Mouse (Mus musculus): ENCODE measurements around the gene Pknox2. TPM values are rescaled to one million over a fixed set of nuclear protein-coding genes. Genes with fewer than 3 reads are reported as not detected.

Gene Pknox2
- polyA plus RNA-seq, 1 experiment from 2014 or later: 18.4 TPM

DNA sequence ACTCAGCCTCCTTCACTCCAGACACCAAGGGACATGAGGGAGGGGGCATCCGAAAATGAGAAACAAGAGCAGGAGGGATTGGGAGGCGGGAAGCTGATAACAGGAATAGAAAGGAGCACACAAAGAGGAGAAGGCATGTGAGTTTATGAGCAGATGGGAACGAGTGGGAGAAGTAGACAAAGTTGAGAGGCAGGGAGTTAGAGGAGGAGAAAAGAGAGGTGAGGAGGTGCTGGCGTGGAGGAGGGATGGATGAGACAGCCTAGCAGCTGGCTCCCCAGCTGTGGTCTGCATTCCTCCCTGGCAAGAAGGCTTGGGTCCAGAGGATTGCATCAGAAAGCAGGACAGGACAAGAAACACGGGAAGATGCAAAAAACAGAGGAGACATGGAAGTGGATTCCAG is 92.5 kb downstream of the Pknox2 start:
- H3K4me2 ChIP-seq (ENCODE audit: low read length): peak overlapping the region; percentile 50
- no peaks in the 10 kb centered on the region for H3K9me3 ChIP-seq (ENCODE audit: control insufficient read depth, low read length)
- peaks cover 22% of the 10 kb centered on the region for H3K4me1 ChIP-seq (ENCODE audit: control insufficient read depth, insufficient read depth, low read length)
- peak overlapping the region; percentile 71 for H3K27ac ChIP-seq (replicated peaks; ENCODE audit: low read depth, low read length)
- DNase-seq (no peak), ATAC-seq (ENCODE audit: low FRiP score, low TSS enrichment) (no peak)
- no peak overlapping the region for H3K4me3 ChIP-seq (replicated peaks; ENCODE audit: low read depth, low read length)
- no peaks in the 10 kb centered on the region for H3K36me3 ChIP-seq (ENCODE audit: control insufficient read depth, insufficient read depth, low read length)
- no peaks in the 10 kb centered on the region for H3K27me3 ChIP-seq (ENCODE audit: control insufficient read depth, insufficient read depth, low read length)
- 9% methylated on average over 5 of the region's 5 CpGs for WGBS
- peak overlapping the region; percentile 36; the same call in 1 of the 2 replicates for H3K9ac ChIP-seq (replicated peaks; ENCODE audit: low read length)

- no peaks in the 10 kb centered on the region for H3K27me3 ChIP-seq (ENCODE audit: control insufficient read depth, insufficient read depth, low read length)
- 0 out of 2 replicates have a peak overlapping the region, but pooled peaks have one; percentile 3 for H3K4me3 ChIP-seq (replicated peaks; ENCODE audit: low read depth, low read length)
- peak overlapping the region; percentile 50 for H3K4me2 ChIP-seq (ENCODE audit: low read length)
- ATAC-seq (ENCODE audit: low FRiP score, low TSS enrichment) (peak; percentile 76), DNase-seq (peak; percentile 85)
- H3K36me3 ChIP-seq (ENCODE audit: control insufficient read depth, insufficient read depth, low read length): no peaks in the 10 kb centered on the region
- 13% methylated on average over 21 of the region's 21 CpGs for WGBS
- no peaks in the 10 kb centered on the region for H3K9me3 ChIP-seq (ENCODE audit: control insufficient read depth, low read length)
- peak overlapping the region; percentile 36 for H3K9ac ChIP-seq (replicated peaks; ENCODE audit: low read length)
- peak overlapping the region; percentile 71 for H3K27ac ChIP-seq (replicated peaks; ENCODE audit: low read depth, low read length)
- H3K4me1 ChIP-seq (ENCODE audit: control insufficient read depth, insufficient read depth, low read length): peaks cover 22% of the 10 kb centered on the region
These were observed 93.3 kb downstream of the Pknox2 start for GRCm38 (mm10) chr9:37053601-37054512.

- 0 out of 2 replicates have a peak overlapping the region, but pooled peaks have one; percentile 71 for H3K27ac ChIP-seq (replicated peaks; ENCODE audit: low read depth, low read length)
- WGBS: 41% methylated on average over 6 of the region's 6 CpGs
- no peaks in the 10 kb centered on the region for H3K9me3 ChIP-seq (ENCODE audit: control insufficient read depth, low read length)
- no peak overlapping the region for H3K4me3 ChIP-seq (replicated peaks; ENCODE audit: low read depth, low read length)
- H3K4me2 ChIP-seq (ENCODE audit: low read length): no peak overlapping the region
- no peak overlapping the region for H3K9ac ChIP-seq (replicated peaks; ENCODE audit: low read length)
- peaks cover 22% of the 10 kb centered on the region for H3K4me1 ChIP-seq (ENCODE audit: control insufficient read depth, insufficient read depth, low read length)
- H3K36me3 ChIP-seq (ENCODE audit: control insufficient read depth, insufficient read depth, low read length): no peaks in the 10 kb centered on the region
- no peaks in the 10 kb centered on the region for H3K27me3 ChIP-seq (ENCODE audit: control insufficient read depth, insufficient read depth, low read length)
- ATAC-seq (ENCODE audit: low FRiP score, low TSS enrichment): no peak
- no peak for DNase-seq
These were observed 94.2 kb downstream of the Pknox2 start for GRCm38 (mm10) chr9:37053041-37053440.

DNA sequence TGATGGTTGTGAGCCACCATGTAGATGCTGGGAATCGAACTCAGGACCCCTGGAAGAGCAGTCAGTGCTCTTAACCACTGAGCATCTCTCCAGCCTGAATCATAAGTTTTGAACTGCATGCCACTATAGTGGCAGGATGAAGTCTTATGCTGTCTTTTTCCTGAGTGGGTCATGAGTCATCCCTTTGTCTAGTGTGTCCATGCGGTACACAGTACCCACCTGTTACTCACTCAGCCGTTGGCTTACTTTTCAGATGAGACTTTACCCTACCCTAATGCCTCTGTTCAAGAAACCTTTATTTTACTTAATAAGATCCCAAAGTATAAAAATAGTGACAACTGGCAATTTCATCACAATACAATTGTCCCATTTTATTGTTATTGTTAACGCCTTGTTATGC is 95.5 kb downstream of the Pknox2 start:
- ATAC-seq (ENCODE audit: low FRiP score, low TSS enrichment) (no peak), DNase-seq (no peak)
- 97% methylated on average over 4 of the region's 4 CpGs for WGBS
- Histone ChIP-seq H3K4me1 (ENCODE audit: control insufficient read depth, insufficient read depth, low read length) (peaks cover 22% of the 10 kb centered on the region), H3K9me3 (ENCODE audit: control insufficient read depth, low read length) (no peaks in the 10 kb centered on the region), H3K4me2 (ENCODE audit: low read length) (no peak overlapping the region), H3K27ac (replicated peaks; ENCODE audit: low read depth, low read length) (no peak overlapping the region), H3K4me3 (replicated peaks; ENCODE audit: low read depth, low read length) (no peak overlapping the region), H3K36me3 (ENCODE audit: control insufficient read depth, insufficient read depth, low read length) (no peaks in the 10 kb centered on the region), H3K27me3 (ENCODE audit: control insufficient read depth, insufficient read depth, low read length) (no peaks in the 10 kb centered on the region), H3K9ac (replicated peaks; ENCODE audit: low read length) (no peak overlapping the region)

GRCm38 (mm10) chr9:37047490-37047889 is 99.7 kb downstream of the Pknox2 start:
- DNase-seq: no peak
- no peaks in the 10 kb centered on the region for H3K36me3 ChIP-seq (ENCODE audit: control insufficient read depth, insufficient read depth, low read length)
- H3K27me3 ChIP-seq (ENCODE audit: control insufficient read depth, insufficient read depth, low read length): no peaks in the 10 kb centered on the region
- no peak for ATAC-seq (ENCODE audit: low FRiP score, low TSS enrichment)
- 80% methylated on average over 5 of the region's 5 CpGs for WGBS
- no peak overlapping the region for H3K4me3 ChIP-seq (replicated peaks; ENCODE audit: low read depth, low read length)
- H3K9ac ChIP-seq (replicated peaks; ENCODE audit: low read length): no peak overlapping the region
- no peak overlapping the region for H3K4me2 ChIP-seq (ENCODE audit: low read length)
- H3K27ac ChIP-seq (replicated peaks; ENCODE audit: low read depth, low read length): no peak overlapping the region
- no peaks in the 10 kb centered on the region for H3K4me1 ChIP-seq (ENCODE audit: control insufficient read depth, insufficient read depth, low read length)
- H3K9me3 ChIP-seq (ENCODE audit: control insufficient read depth, low read length): no peaks in the 10 kb centered on the region

DNA sequence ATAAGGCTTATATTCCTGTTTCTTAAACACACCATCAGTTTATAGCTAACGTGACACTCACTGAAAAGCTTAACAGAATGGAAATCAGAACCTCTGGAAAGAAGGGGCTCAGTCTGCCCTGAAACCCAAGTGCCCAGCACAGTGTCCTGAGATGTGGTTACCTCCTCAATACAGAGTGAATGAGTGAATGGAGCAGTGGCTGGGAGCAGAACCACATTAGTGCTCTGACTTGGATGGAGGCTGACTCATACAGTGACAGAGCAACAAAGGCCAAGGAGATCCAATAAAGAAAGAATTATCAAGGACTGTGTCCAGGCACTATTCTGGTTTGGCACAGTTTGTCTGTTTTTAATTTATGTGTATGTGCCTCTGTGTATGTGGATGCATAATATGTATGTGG is 101.3 kb downstream of the Pknox2 start:
- no peak overlapping the region for H3K27ac ChIP-seq (replicated peaks; ENCODE audit: low read depth, low read length)
- ATAC-seq (ENCODE audit: low FRiP score, low TSS enrichment) (no peak), DNase-seq (no peak)
- no peak overlapping the region for H3K4me3 ChIP-seq (replicated peaks; ENCODE audit: low read depth, low read length)
- H3K4me1 ChIP-seq (ENCODE audit: control insufficient read depth, insufficient read depth, low read length): no peaks in the 10 kb centered on the region
- H3K27me3 ChIP-seq (ENCODE audit: control insufficient read depth, insufficient read depth, low read length): no peaks in the 10 kb centered on the region
- no peak overlapping the region for H3K9ac ChIP-seq (replicated peaks; ENCODE audit: low read length)
- no peaks in the 10 kb centered on the region for H3K9me3 ChIP-seq (ENCODE audit: control insufficient read depth, low read length)
- H3K4me2 ChIP-seq (ENCODE audit: low read length): no peak overlapping the region
- no peaks in the 10 kb centered on the region for H3K36me3 ChIP-seq (ENCODE audit: control insufficient read depth, insufficient read depth, low read length)
- 75% methylated on average over 1 of the region's 1 CpGs for WGBS

- H3K9me3 ChIP-seq (ENCODE audit: control insufficient read depth, low read length): no peaks in the 10 kb centered on the region
- no peak for DNase-seq
- H3K36me3 ChIP-seq (ENCODE audit: control insufficient read depth, insufficient read depth, low read length): no peaks in the 10 kb centered on the region
- WGBS: 97% methylated on average over 1 of the region's 1 CpGs
- no peak for ATAC-seq (ENCODE audit: low FRiP score, low TSS enrichment)
- no peak overlapping the region for H3K4me2 ChIP-seq (ENCODE audit: low read length)
- no peak overlapping the region for H3K4me3 ChIP-seq (replicated peaks; ENCODE audit: low read depth, low read length)
- H3K27ac ChIP-seq (replicated peaks; ENCODE audit: low read depth, low read length): no peak overlapping the region
- H3K9ac ChIP-seq (replicated peaks; ENCODE audit: low read length): no peak overlapping the region
- no peaks in the 10 kb centered on the region for H3K27me3 ChIP-seq (ENCODE audit: control insufficient read depth, insufficient read depth, low read length)
- peaks cover 4% of the 10 kb centered on the region; the same call in 1 of the 2 replicates for H3K4me1 ChIP-seq (ENCODE audit: control insufficient read depth, insufficient read depth, low read length)
These were observed 103.0 kb downstream of the Pknox2 start for GRCm38 (mm10) chr9:37044165-37044564.

- Histone ChIP-seq H3K27me3 (ENCODE audit: control insufficient read depth, insufficient read depth, low read length) (no peaks in the 10 kb centered on the region), H3K4me3 (replicated peaks; ENCODE audit: low read depth, low read length) (no peak overlapping the region), H3K4me2 (ENCODE audit: low read length) (no peak overlapping the region), H3K27ac (replicated peaks; ENCODE audit: low read depth, low read length) (peak overlapping the region; percentile 60), H3K9ac (replicated peaks; ENCODE audit: low read length) (no peak overlapping the region), H3K9me3 (ENCODE audit: control insufficient read depth, low read length) (no peaks in the 10 kb centered on the region), H3K36me3 (ENCODE audit: control insufficient read depth, insufficient read depth, low read length) (no peaks in the 10 kb centered on the region), H3K4me1 (ENCODE audit: control insufficient read depth, insufficient read depth, low read length) (peaks cover 7% of the 10 kb centered on the region; the same call in 1 of the 2 replicates)
- ATAC-seq (ENCODE audit: low FRiP score, low TSS enrichment) (no peak), DNase-seq (peak; percentile 80)
- 59% methylated on average over 3 of the region's 3 CpGs for WGBS
These were observed 108.3 kb downstream of the Pknox2 start for GRCm38 (mm10) chr9:37038859-37039258.

DNA sequence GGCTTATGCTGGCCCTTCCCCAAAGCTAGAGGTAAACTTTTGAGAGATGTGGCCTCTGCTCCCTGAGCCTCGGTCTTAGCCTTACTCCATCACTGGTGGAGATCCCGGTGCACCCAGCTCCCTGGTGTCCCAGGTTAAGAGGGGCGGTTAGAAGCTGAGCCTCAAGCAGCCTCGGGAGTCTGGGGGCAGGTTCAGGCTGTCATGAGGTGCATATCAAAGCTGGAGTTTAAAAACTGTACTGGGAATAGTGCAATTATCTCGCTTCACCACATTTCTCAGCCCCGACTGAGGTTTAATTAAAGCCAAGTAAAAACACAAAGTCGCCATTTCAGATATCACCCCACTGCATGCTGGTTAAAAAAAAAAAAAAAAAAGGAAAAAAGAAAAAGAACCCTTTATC is 108.8 kb downstream of the Pknox2 start:
- no peaks in the 10 kb centered on the region for H3K9me3 ChIP-seq (ENCODE audit: control insufficient read depth, low read length)
- ATAC-seq (ENCODE audit: low FRiP score, low TSS enrichment): no peak

More for the DNA sequence above, 108.8 kb downstream of the Pknox2 start:
- peak; percentile 44 for DNase-seq
- Histone ChIP-seq H3K9ac (replicated peaks; ENCODE audit: low read length) (no peak overlapping the region), H3K4me2 (ENCODE audit: low read length) (0 out of 2 replicates have a peak overlapping the region, but pooled peaks have one; percentile 11), H3K27ac (replicated peaks; ENCODE audit: low read depth, low read length) (peak overlapping the region; percentile 71), H3K36me3 (ENCODE audit: control insufficient read depth, insufficient read depth, low read length) (no peaks in the 10 kb centered on the region), H3K4me1 (ENCODE audit: control insufficient read depth, insufficient read depth, low read length) (peaks cover 7% of the 10 kb centered on the region; the same call in 1 of the 2 replicates), H3K4me3 (replicated peaks; ENCODE audit: low read depth, low read length) (no peak overlapping the region), H3K27me3 (ENCODE audit: control insufficient read depth, insufficient read depth, low read length) (no peaks in the 10 kb centered on the region)
- WGBS: 47% methylated on average over 7 of the region's 7 CpGs

Measured in midbrain, embryonic 14.5 days (tissue).